Mouse (Mus musculus) thymus, adult 2 months (tissue): ENCODE measurements around the gene Celsr3.

Experiments
- CTCF ChIP-seq: fragments of 200-500 bp; IDR thresholded peaks from 2 replicates; pipeline ENCODE4 v1.5.1; 2012; ENCODE audit warnings: mild to moderate bottlenecking, control low read depth, low read length, moderate library complexity, borderline replicate concordance; ENCODE audit not compliant: control insufficient read depth, poor library complexity, insufficient read depth; ENCODE audit errors: extremely low read depth
- POLR2A ChIP-seq: fragments of 200-500 bp; IDR thresholded peaks from 2 replicates; pipeline ENCODE4 v1.6.1; 2012; ENCODE audit warnings: mild to moderate bottlenecking, low read length, control low read depth, moderate library complexity; ENCODE audit not compliant: control insufficient read depth, poor library complexity, insufficient read depth; ENCODE audit errors: extremely low read depth

DNA sequence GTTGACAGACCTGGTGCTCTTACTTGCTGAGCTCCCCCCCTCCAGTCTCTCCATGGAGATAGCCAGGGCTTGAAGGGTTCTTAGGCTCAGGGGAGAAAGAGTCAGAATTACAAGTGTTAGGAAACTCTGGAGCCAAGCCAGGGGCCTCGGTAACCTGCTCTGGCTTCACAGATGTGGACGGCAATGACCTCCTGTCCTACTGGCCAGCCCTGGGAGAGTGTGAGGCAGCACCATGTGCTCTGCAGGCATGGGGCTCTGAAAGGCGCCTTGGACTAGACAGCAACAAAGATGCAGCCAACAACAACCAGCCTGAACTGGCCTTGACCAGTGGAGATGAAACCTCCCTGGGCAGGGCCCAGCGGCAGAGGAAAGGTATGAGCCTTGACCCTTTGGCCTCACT lies 21.3 kb downstream of the Celsr3 start:
- TF ChIP-seq CTCF (no peak), POLR2A (no peak)
